Mouse (Mus musculus): Measurements from ENCODE around the gene Shf.

DNA sequence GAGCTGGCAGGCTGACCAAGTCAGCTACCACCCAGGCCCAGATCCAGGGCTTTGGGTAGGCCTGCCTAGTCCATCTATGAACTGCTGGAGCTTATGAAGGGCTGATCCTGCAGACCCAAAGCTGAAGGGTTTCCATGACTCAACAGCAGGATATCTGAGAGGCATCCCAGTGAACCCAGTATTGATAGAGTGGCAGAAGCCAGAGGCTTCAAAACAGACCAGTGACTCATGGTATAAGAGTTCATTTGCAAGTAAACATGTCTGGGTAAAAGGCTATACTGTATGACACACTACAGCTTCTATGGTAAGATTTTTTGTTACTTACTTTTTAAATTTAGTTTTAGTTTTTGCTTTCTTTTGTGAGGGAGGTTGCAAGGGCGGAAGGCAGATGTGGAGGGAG lies 27.2 kb upstream of the Shf start:
- TF ChIP-seq CTCF (IDR thresholded peaks at IDR 0.05; ENCODE audit: low read depth, low read length) (no peak), EP300 (IDR thresholded peaks at IDR 0.05; ENCODE audit: insufficient read depth, low read depth, low read length) (no peak), POLR2A (IDR thresholded peaks at IDR 0.05; ENCODE audit: insufficient read depth, low read length) (no peak)
